Mouse (Mus musculus) cerebellum, postnatal 4 days (tissue): ENCODE measurements at regions not wholly inside any gene's neighbourhood (a gene's known extent, or its start where the extent isn't known, plus 50 kb on each side); places are given as distances from the start of the nearest gene placed in this dataset.

Experiments
- DNase-seq, 2 experiments: peaks; one replicate each; pipeline ENCODE4 v3.0.0; 2022; ENCODE audit warnings: low spot score in 2 of 2, mixed read lengths in 1 of 2

DNA sequence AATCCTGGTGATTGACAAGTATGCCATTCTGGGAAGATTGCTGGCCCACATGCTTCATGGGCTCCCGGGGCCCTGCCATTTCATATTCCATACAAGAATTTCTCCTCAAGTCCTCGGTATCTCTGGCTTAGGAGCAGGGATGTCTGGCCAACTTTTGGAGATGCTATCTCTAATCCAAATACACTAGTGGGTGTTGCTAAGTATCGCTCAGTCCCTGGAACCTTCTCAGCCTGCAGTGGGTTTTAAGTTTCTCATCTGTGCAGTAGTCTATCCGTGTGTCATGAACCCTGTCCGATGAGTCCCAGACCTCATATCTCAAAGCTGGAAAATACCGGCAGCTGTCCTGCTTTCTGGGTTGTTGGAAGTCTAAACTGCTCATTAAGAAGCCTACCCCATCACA, 198.9 kb downstream of the Zfp36l1 start:
- no peak for DNase-seq

DNA sequence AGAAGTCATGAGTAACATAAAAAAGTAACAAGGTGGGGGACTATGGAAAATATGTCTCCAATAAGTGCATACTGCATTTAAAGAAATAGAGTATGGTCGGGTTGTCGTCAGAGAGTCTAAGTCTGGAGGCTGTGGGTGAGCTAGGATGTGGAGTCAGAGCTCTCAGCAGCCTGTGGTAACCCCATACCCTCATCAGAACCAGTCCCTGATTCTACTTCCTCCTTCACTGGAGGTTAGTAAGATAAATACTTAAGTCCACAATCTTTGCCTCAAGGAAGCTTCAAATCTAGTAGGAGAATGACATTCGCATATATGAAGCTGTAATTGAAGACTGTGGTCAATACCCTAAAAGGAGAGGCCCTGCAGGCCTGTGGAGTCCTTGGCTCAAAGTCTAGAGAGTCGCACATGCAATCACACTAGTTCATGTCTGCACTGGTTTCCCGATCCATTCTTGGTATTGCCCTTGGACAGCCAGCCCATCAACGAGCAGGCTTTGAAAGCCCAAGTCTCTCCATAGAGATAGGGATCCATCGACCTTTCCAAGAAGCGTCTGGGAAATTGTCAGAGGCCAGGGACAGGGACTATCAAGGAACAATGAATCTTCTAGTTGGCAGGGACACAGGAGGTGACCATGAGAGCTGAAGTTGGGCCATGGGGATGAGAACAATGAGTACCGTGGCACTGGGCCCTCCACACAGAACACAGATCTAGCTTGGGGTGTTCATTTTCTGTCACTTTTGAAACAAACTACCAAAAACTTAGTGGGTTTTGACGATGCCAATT, 200.3 kb downstream of the Zfp36l1 start:
- no peak for DNase-seq

DNA sequence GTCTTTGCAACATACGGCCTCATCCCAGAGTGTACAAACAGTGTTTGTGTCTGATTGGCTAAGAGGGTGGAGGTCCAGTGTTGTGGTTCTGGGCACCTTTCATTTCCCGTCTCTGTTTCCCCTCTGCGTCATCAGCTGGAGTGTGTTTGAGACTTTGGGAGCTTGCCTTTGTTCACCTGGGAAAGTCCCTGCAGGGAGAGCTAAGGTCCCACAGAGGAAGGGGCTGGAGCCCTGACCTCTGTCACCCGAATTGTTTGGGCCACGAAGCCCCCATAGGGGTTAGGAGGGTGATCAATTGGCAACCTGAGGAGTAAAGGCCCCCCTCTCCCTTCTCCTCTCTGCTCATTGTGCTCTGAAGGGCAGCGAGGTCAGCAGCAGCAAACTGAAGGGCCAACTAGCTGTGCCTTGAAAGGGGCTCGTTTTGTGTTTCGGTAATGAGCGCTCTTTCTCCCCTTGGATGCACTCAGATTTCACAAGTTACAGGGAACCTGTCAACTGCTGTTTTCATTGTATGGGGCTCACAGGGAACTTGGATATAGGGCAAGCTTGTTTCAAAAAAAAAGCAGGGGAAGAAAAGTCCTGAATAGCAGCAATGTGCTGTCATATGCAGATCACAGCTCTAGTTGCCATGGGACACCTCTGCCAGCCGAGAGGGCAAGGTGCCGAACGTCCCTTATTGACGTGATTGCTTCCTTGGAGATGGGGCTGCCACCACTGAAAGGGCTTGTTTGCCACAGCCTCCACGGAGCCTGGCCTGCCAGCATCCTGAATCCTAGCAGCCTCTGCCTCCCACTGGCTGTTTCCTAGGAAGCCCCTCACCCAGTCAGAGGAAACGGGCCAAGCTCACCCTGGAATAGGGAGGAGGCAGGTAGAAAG, 201.7 kb downstream of the Zfp36l1 start:
- DNase-seq: peak in 1 of 2 experiments; percentile 63

DNA sequence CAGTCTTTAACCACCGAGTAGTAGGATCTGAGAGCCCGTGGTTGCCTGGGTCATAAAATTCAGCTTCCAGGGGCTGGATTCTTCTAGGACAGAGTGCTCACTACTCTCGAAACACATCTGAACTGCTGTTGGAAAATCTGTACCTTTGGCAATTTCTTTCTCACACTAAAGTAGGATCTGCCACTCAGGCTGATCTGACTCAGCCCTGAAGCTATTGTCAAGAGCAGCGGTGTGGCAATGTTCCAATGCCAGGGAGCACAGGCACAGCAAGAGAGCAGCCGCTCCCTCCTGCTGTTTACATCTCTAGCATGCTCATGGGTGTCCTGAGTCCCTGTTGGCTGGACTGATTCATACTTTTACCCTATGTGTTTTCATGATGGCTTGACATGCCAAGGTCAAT, 205.2 kb downstream of the Zfp36l1 start:
- DNase-seq: no peak

- no peak for DNase-seq
These were observed 206.0 kb downstream of the Zfp36l1 start for GRCm38 (mm10) chr12:79906738-79907365.

GRCm38 (mm10) chr12:79905828-79906737, 206.7 kb downstream of the Zfp36l1 start:
- no peak for DNase-seq

GRCm38 (mm10) chr12:79904913-79905549, 207.8 kb downstream of the Zfp36l1 start:
- DNase-seq: no peak

- no peak for DNase-seq
These were observed 210.1 kb downstream of the Zfp36l1 start for GRCm38 (mm10) chr12:79902761-79903160.

- DNase-seq: no peak
These were observed 210.7 kb downstream of the Zfp36l1 start for GRCm38 (mm10) chr12:79902163-79902562.

- no peak for DNase-seq
These were observed 214.4 kb downstream of the Zfp36l1 start for GRCm38 (mm10) chr12:79898198-79898930.

DNA sequence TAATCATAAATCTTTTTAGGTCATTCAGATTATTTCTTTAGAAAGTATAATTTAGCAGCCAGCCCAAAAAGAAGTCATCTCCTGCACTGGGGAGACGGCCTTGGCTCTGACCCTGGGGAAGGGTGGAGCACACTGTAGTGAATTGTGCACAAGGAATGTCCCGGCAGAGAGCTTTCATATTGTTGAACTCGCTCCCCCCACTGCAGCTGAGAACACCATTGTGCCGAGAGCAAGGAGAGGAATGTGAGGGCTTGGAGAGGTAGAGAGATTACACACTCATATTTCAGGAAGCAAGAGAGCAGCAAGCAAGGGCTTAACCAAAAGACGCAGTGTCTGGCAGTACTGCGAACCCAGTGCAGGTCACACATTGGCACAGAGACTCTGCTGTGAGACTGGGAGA, 216.8 kb downstream of the Zfp36l1 start:
- DNase-seq: no peak

DNA sequence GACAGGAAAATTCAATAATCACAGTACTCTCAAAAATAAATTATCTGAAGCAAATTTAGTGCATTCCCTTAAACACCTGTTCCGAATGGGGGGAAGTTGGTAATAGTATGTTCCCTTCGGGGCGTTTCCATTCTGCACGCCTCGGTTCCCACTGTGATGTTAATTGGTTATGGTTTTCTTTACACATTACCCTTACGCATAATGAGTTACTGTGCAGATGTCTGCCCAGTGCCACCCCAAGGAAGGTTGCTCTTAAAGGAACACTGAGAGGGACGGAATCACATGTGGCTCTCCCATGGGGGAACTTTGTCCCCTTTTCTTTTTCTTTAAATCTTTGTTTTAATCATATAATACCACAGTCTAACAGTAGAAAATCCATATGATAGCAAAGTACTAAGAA, 217.5 kb downstream of the Zfp36l1 start:
- DNase-seq: no peak

- DNase-seq: no peak
These were observed 219.9 kb downstream of the Zfp36l1 start for GRCm38 (mm10) chr12:79892871-79893270.

- DNase-seq: no peak
These were observed 220.9 kb downstream of the Zfp36l1 start for GRCm38 (mm10) chr12:79891942-79892341.

DNA sequence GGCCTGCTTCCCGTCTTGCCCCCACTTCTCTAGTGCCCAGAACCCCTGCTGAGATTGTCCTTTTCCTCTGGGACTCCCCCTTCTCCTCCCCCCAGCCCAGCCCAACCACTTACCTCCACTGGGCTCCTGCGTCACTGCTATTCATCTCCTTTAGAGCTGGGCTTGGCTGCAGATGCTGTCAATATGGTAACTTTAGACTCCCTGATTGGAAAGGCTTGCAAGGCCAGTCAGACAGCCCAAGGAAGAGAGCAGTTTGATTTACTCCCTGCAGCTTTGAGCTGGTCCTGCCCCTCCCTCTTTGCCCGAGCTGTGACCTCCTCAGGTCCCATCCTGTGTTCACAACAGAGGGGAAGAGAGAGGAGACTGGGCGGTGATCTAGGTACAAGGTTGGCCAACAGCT, 221.9 kb downstream of the Zfp36l1 start:
- no peak for DNase-seq

GRCm38 (mm10) chr12:79890291-79890690, 222.5 kb downstream of the Zfp36l1 start:
- no peak for DNase-seq

DNA sequence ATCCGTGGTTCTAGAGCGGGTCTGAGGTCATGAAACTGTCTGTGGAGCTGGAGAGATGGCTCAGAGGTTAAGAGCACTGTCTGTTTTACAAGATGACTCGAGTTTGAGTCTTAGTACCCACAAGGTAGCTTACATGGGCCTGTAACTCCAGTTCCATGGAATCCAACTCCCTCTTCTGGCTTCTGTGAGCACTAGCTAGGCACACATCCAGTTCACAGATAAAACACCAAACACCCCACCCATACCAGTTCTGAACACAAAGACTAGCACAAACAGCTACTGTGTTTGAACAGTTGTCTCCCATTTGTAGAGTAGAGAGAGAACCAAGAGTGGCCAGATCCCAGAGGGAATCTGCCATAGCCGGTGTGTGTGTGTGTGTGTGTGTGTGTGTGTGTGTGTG, 224.0 kb downstream of the Zfp36l1 start:
- no peak for DNase-seq

DNA sequence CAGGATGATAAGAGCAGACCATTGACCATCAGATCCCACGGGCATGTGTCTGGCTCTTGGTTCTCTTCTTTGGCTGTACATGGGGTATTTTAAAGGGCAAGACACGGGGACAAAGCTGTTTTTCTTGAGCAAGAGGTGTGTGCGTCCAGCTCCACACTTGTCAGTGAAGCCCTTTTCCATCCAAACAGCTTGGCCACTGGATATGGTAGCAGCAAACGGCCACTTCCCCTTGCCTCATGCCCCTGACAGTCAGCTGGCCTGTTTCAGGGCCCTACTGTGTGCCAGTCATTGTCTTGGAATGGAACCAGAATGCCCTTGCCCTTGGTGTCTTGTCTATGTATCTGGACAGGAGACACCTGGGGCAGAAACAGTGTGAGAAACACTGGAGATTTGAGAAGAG, 224.7 kb downstream of the Zfp36l1 start:
- DNase-seq: no peak

DNA sequence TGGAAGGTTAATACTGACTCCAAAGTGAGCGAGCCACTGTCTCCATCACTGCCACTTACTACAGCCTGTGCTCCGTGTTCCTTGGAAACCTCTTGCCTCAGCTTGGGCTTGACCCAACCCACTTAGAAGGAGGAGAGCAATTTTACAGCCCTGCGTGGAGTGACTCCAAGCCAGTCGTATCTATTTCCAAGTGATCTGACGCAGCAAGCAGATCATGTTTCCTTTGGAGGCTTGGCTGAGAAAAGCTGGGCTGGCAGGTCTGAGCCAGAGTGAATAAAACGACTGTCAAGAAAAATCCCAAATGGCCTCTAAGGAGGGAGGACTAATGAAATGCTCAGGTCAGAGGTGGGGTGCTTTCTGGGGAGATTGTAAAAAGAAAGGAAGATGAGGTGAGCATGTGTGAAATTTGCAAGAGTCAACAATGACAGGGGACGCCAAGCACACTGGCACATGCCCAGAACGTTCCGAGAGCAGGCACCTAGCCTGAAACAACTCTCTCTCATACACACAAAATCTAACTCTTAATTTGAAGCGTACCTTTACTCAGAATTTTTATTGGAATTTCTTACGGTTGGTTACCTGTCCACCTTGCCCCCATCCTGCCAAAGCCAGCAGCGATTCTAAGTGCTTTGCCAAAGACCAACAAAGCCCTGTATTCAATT, 225.5 kb downstream of the Zfp36l1 start:
- no peak for DNase-seq

- DNase-seq: no peak
These were observed 226.3 kb downstream of the Zfp36l1 start for GRCm38 (mm10) chr12:79886494-79886893.
